Mouse (Mus musculus) heart, adult 11 months (tissue): Measurements from ENCODE around the gene Sh3rf3.
A peak's percentile ranks its signal among the peaks of the same experiment; 100 is the strongest.

Experiments
- DNase-seq: peaks from one replicate; pipeline ENCODE4 v3.0.0; 2022

Sh3rf3 gene

GRCm38 (mm10) chr10:58922216-58922829, 109.2 kb downstream of the Sh3rf3 start:
- no peak for DNase-seq

DNA sequence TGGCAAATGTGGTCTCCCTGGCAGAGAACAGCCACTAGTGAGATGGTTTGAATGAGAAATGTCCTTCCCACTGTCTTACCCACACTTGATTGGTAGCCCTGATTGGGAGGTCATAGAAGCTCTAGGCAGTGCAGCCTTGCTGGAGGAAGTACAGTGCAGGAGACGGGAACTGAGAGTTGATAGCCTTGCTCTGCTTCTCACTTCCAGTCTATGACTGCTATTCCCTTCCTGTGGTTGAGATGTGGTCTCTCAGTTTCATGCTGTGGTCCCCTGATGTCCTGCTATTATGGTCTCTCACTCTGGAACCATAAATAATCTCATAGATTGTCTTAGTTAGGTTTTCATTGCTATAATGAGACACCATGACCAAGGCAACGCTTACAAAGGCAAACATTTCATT, 109.8 kb downstream of the Sh3rf3 start:
- DNase-seq = no peak

DNA sequence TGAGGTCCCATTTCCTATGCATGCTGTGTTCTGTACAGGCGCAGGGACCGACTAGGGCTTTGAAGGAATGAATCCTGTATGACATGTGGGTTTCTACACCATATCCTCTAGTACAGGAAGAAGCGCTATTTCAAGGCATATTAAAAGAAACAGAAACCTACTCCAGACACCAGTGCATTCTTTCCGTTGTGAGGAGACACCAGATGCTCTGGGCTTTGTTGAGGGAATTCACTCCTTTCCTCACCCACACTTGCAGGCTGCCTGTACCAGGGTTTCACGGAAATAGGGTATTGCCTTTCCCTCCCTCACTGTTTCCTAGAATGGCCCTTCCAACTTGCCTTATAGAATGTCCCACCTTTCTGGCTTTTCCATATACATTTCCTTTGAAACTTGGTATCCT, 113.4 kb downstream of the Sh3rf3 start:
- no peak for DNase-seq

DNA sequence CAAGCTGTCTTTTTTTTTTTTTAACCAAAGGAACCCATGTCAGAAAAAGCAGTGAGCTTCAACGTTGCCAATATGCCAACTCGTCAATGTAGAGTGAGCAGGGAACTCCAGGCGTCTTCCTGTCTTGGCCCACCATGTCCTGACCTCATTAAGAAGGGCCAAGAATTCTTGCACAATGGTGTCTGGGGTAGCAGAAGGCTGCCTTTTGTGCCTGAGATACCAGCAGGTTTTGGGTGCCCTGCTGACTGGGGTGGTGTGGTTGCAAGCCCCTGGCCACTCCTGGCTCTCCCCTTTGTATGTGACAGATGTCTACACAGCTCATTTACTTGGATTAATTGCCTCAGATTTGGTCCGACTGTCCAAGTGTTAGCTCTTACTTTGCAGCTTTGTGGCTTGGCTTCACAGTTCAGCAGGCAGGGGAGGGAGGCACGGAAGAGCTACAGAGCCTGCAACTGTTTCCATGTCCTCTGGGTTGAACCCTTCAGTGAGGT, 115.8 kb downstream of the Sh3rf3 start:
- DNase-seq = no peak

DNA sequence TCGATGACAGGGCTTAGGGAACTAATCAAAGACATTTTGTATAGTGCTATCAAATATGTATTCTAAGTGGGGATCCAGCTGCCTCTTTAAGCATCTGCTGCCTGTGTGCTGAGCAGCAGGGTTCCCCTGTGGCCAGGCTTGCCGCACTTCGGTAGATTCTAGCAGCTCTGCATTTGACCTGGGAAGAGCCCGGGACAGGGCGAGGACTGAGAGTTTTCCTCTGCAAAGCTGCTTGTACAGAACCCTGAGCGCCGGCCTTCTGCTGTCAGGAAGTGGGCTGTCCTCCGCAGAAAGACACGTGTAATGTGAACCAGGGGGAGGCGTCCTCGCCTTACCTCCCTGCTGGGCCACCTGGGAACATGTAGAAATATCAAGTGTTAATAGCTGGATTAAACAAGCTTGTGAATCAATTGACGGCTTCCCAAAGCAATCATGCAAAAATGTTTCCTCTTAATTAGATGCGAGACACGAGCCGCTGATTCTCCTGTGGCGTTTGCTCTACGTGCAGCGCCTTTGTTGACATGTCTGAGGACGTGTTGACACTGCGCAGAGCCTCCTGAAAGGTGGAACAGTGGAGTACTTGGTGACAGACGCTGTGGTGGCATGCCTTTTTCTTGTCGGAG, 119.1 kb downstream of the Sh3rf3 start:
- DNase-seq = peak; percentile 92

GRCm38 (mm10) chr10:58935606-58936005, 122.4 kb downstream of the Sh3rf3 start:
- DNase-seq = no peak

GRCm38 (mm10) chr10:58936441-58936860, 123.3 kb downstream of the Sh3rf3 start:
- DNase-seq = peak; percentile 53

GRCm38 (mm10) chr10:58937521-58937920, 124.4 kb downstream of the Sh3rf3 start:
- peak; percentile 80 for DNase-seq

DNA sequence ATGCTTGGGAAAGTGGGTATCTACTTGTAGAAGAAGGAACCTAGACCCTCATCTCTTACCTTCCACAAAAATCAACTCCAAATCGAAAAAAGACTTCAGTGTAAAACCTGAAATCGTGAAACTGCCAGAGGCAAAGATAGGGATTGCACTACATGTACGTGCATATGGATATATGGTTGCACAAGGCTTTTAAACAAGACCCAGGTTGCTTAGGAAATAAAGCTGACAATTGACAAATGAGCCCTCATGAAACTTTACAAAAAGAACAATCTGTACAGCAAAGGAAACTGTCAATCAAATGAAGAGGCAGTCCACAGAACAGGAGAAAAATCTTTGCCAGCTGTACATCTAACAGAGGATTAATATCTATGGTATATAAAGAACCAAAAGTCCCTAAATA, 129.7 kb downstream of the Sh3rf3 start:
- no peak for DNase-seq

DNA sequence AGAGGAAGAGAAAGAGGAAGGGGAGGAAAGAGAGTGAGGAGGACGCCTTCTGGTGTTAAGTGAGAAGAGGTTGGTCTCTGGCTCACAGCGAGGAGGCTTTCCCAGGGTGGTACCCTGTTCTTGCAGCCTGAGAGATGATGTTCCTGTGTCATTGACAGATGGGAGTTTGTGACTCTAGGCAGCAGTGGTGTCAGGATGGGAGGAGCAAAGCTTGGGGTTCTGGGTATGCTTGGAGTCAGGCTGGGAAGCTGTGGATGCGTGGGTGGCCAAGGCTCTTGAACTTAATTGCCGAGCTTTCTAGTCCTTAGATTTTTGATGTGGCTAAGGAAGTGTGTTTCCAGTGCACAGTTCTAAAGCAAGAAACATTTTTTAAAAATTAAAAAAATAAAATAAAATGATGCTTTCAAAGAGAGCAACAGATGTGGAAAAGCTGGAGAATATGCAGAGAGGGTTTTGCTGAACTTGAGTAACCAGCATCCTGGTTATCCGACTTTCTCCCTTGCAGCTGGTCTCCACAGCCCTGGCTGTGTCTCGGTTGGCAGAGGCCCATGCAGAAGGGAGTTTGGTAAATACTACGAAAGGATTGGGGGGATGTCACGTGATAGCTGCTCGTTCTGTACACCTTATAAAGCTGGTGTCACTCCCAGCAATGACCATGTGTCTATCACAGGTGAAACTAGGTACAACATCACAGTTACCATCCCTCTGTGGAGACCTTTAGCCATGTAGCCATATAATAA, 130.7 kb downstream of the Sh3rf3 start:
- peak; percentile 94 for DNase-seq

DNA sequence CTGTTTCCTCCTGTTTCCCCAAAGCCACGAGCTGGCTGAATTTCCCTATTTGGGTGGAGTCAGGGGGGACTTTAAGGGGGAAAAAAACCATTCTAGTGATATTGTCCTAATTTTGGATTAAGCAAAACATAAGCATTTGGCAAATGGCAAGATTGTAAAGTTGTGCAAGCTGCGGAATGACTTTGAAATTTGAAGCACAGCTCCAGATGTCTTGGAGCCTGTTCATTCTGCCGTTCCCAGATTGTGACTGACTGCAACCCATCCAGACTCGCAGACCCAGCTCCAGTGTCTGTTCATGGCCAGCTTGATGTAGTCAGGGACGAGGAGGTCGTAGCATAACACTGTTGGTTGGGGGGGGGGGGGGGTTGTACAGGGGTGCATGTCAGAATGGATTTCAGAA, 131.8 kb downstream of the Sh3rf3 start:
- DNase-seq = peak; percentile 92

DNA sequence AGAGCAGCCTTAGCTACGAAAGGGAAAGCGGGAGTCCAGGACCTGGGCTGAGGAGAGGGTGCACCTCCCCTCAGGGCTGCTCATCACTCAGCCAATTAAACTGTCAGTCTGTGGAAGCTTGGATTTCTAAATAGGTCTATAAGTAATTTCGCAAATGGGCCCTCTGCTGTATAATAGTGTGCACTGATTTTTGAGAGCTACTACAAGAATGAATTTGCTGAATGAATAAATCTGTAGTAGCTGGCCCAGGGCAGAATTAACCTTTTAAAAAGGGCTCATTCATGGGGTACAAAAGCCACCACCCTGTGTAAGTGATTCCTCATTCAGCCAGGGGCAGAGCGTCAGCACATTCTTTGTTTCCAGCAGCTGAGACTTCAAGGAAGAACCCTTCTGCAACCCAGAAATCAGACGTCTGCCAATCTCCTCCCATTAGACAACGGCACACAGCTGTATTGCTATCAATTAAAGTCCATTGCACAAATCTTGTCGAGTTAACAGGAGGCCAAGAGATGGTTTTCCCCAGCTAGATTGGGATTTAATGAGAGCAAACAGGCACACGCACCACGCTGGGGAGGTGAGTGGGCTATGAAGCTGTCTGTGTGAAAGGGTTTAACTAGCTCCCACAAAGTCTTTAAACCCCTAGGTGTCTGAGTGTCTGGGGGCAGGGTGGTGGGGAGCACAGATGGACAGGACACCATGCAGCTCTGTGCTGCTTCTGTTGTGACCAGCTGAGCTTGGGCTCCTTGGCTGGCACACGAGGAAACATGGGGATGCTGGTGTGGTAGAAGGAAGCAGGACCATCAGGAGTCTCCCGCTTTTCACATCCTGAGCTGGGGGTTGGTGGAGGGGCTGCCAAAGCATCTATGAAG, 136.8 kb downstream of the Sh3rf3 start:
- peak; percentile 80 for DNase-seq

- peak; percentile 95 for DNase-seq
These were observed 147.0 kb downstream of the Sh3rf3 start for GRCm38 (mm10) chr10:58960193-58960592.

- DNase-seq = no peak
These were observed 155.1 kb downstream of the Sh3rf3 start for GRCm38 (mm10) chr10:58968236-58968635.

- DNase-seq = peak; percentile 61
These were observed 156.2 kb downstream of the Sh3rf3 start for GRCm38 (mm10) chr10:58969351-58969750.

- DNase-seq = no peak
These were observed 159.0 kb downstream of the Sh3rf3 start for GRCm38 (mm10) chr10:58972115-58972514.

GRCm38 (mm10) chr10:58974138-58974537, 161.0 kb downstream of the Sh3rf3 start:
- no peak for DNase-seq

DNA sequence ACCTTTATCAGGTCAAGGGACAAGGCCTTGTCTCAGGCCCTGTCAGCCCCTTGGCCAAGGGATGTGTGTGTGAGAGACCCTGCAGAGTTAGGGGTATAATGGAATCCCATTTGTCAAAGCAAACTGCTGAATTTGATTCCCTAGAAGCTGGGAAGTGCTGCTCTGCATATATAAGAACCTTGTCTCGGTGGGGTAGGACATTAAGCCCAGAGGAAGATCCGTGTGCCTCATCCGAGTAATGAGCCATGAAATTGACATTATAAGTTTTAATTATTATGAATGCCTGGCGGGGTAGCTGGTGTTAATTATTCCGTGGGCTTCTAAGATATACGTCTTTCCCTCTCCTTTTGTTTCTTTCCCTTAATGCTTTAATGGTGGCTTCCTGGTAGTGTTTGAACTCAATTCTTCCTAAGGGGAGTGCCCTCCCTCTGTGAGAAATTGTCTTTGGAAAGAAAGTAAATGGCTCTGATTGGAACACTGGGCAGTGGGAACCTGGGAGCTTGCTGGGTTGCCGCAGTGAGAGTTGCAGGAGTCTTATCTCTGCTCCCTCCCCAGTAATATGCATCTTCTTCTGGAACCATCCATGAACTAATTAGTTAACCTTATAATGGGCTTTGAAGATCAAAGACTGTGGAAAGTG, 166.3 kb downstream of the Sh3rf3 start:
- no peak for DNase-seq

- no peak for DNase-seq
These were observed 168.6 kb downstream of the Sh3rf3 start for GRCm38 (mm10) chr10:58981674-58982329.

GRCm38 (mm10) chr10:58982546-58983154, 169.5 kb downstream of the Sh3rf3 start:
- DNase-seq = no peak

GRCm38 (mm10) chr10:58991611-58992010, 178.5 kb downstream of the Sh3rf3 start:
- no peak for DNase-seq
